Mouse (Mus musculus) olfactory bulb, adult 2 months (tissue): ENCODE results near the gene Lhx1.

Experiments
- CTCF ChIP-seq: fragments of 200-500 bp; IDR thresholded peaks from 2 replicates; pipeline ENCODE4 v1.5.1; 2012; ENCODE audit warnings: low read depth, mild to moderate bottlenecking, low read length, moderate library complexity; ENCODE audit not compliant: insufficient read depth
- POLR2A ChIP-seq: fragments of 200-500 bp; IDR thresholded peaks from 2 replicates; pipeline ENCODE4 v1.6.1; 2012; ENCODE audit warnings: mild to moderate bottlenecking, low read depth, low read length, moderate library complexity; ENCODE audit not compliant: insufficient read depth

- TF ChIP-seq POLR2A: no peak
- TF ChIP-seq CTCF: no peak
Observed at GRCm38 (mm10) chr11:84521071-84521390, 4.3 kb downstream of the Lhx1 start.
